Mouse (Mus musculus) spleen, adult 2 months (tissue): Measurements from ENCODE around the gene Crip1. TPM values are rescaled to one million over a fixed set of nuclear protein-coding genes. Genes with fewer than 3 reads are reported as not detected.

Source experiments
- DNase-seq, 2 experiments: peaks; one replicate each; pipeline versions ENCODE4 v3.0.0 to v3.0.0-alpha.2; 2012 to 2021; ENCODE audit warnings: low spot score in 2 of 2, low read depth in 1 of 2
- H3K27ac ChIP-seq: fragments of 200-500 bp; 2 replicates; pipeline ENCODE4 v1.5.1; 2012; ENCODE audit warnings: low read length, inconsistent platforms; ENCODE audit not compliant: insufficient read depth
- H3K27me3 ChIP-seq: fragments of 200-500 bp; 2 replicates; pipeline ENCODE4 v1.6.1; 2012; ENCODE audit warnings: mild to moderate bottlenecking, moderate library complexity, low read length, inconsistent platforms; ENCODE audit not compliant: control insufficient read depth, insufficient read depth
- H3K36me3 ChIP-seq: fragments of 200-500 bp; 2 replicates; pipeline ENCODE4 v1.6.1; 2012; ENCODE audit warnings: mild to moderate bottlenecking, low read length, inconsistent platforms; ENCODE audit not compliant: control insufficient read depth, insufficient read depth
- H3K4me1 ChIP-seq: fragments of 200-500 bp; 2 replicates; pipeline ENCODE4 v1.6.1; 2011; ENCODE audit warnings: inconsistent platforms; ENCODE audit not compliant: control insufficient read depth, insufficient read depth, insufficient read length
- H3K4me3 ChIP-seq: fragments of 200-500 bp; 2 replicates; pipeline ENCODE4 v1.5.1; 2011; ENCODE audit warnings: mild to moderate bottlenecking, inconsistent platforms; ENCODE audit not compliant: insufficient read depth, insufficient read length; ENCODE audit errors: extremely low read depth
- CTCF ChIP-seq: fragments of 200-500 bp; IDR thresholded peaks from 2 replicates; pipeline ENCODE4 v1.5.1; 2011; ENCODE audit warnings: mild to moderate bottlenecking, inconsistent platforms; ENCODE audit not compliant: insufficient read depth, insufficient read length, insufficient replicate concordance; ENCODE audit errors: extremely low read depth
- POLR2A ChIP-seq: fragments of 200-500 bp; IDR thresholded peaks from 2 replicates; pipeline ENCODE4 v1.6.1; 2011; ENCODE audit warnings: low read depth, low read length, inconsistent platforms
- WGBS: fragments of 180-500 bp; shearing (Covaris S2); methylation state at CpG from one replicate; pipeline ENCODE4 v1.1.7; 2018; 5-methylcytosine and 5-hydroxymethylcytosine counted together
- polyA plus RNA-seq: library from polyadenylated mRNA; depleted of rRNA; stranded (reverse); fragments of >200 nt; gene quantifications from 2 replicates; pipeline ENCODE4 v1.2.3, GENCODE M21; 2012

Crip1 gene
- polyA plus RNA-seq, 1 experiment: 414 TPM

- peak in 1 of 2 experiments; percentile 77 for DNase-seq
- H3K4me3 ChIP-seq: peak overlapping the region; percentile 60
- H3K4me1 ChIP-seq: peaks cover 42% of the 10 kb centered on the region; the same call in 1 of the 2 replicates
- H3K36me3 ChIP-seq: peaks cover 2% of the 10 kb centered on the region; the same call in 1 of the 2 replicates
- no peak for TF ChIP-seq CTCF
- TF ChIP-seq POLR2A: peak; percentile 79
- no peaks in the 10 kb centered on the region for H3K27me3 ChIP-seq
- peak overlapping the region; percentile 66 for H3K27ac ChIP-seq
- WGBS: under 1% methylated on average over 36 of the region's 36 CpGs
Observed at GRCm38 (mm10) chr12:113151661-113152271, 5.7 kb downstream of the Crip1 start.

DNA sequence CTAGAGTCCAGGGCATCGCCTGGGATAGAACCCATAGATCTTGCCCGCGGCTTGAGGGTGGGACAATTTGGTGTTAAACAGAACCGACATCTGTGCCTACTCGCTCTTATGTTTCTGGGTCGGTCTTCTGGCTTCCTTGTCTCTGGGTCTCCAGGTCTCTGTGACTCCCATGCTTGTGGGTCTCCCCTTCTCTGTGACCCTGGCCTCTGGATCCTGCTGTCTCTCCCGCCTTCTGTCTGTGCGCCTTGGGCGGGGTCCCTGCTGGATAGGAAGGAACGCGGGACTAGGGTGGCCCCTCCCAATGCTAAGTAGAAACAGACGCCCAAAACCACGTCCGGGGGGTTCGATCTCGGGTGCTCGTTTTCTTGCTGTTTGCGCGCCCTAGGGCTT, 6.2 kb downstream of the Crip1 start:
- Histone ChIP-seq H3K4me3 (peak overlapping the region; percentile 60), H3K27me3 (no peaks in the 10 kb centered on the region), H3K27ac (peak overlapping the region; percentile 66), H3K4me1 (peaks cover 42% of the 10 kb centered on the region; the same call in 1 of the 2 replicates), H3K36me3 (peaks cover 2% of the 10 kb centered on the region; the same call in 1 of the 2 replicates)
- DNase-seq: peak in 1 of 2 experiments; percentile 43
- TF ChIP-seq POLR2A: no peak
- WGBS: under 1% methylated on average over 19 of the region's 19 CpGs

DNA sequence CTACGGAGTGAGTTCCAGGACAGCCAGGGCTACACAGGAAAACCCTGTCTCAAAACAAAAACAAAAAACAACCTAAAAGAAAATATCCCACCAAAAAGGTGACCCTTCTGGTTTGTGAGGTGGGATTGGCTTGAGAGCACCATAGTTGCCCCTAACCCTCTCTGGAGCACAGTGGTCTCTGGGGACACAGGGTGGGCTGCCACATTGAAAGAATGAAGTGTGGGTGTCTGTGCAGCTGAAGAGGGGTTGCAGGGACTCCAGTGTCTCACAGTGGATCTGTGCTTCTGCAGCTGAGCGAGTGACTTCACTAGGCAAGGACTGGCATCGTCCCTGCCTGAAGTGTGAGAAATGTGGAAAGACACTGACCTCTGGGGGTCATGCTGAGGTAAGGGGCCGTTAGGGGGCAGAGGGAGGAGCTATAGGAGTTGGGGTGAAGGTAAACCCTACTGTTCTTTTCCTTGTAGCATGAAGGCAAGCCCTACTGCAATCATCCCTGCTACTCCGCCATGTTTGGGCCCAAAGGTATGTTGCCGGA, 6.9 kb downstream of the Crip1 start:
- DNase-seq: no peak
- H3K4me3 ChIP-seq: peak overlapping the region; percentile 60
- peak overlapping the region; percentile 10; the same call in 1 of the 2 replicates for H3K27ac ChIP-seq
- peaks cover 42% of the 10 kb centered on the region; the same call in 1 of the 2 replicates for H3K4me1 ChIP-seq
- H3K36me3 ChIP-seq: peaks cover 2% of the 10 kb centered on the region; the same call in 1 of the 2 replicates
- H3K27me3 ChIP-seq: no peaks in the 10 kb centered on the region
- 63% methylated on average over 6 of the region's 6 CpGs for WGBS
- no peak for TF ChIP-seq CTCF
- no peak for TF ChIP-seq POLR2A

GRCm38 (mm10) chr12:113153971-113154370, 7.9 kb downstream of the Crip1 start:
- Histone ChIP-seq H3K4me1 (peaks cover 35% of the 10 kb centered on the region; the same call in 1 of the 2 replicates), H3K36me3 (peaks cover 2% of the 10 kb centered on the region; the same call in 1 of the 2 replicates), H3K27ac (0 out of 2 replicates have a peak overlapping the region, but pooled peaks have one; percentile 29), H3K4me3 (no peak overlapping the region), H3K27me3 (no peaks in the 10 kb centered on the region)
- WGBS: 78% methylated on average over 7 of the region's 7 CpGs
- no peak for TF ChIP-seq CTCF
- no peak for TF ChIP-seq POLR2A
- DNase-seq: no peak

DNA sequence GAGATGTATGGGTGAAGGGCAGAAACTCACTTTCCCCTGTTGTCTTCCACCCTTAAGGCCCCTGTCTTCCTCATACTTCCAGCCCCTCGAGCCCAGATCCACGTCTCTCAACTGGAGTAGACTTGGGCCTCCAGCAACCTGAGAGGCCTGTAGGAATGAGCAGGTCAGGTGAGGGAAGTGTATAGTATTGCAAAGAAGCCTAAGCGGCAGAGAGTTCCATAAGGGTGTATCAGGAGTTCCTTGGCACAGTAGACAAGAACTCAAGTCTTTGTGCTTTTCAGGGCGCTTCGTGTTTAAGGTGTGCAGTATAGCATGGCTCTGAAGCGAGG, 8.6 kb downstream of the Crip1 start:
- H3K27me3 ChIP-seq: no peaks in the 10 kb centered on the region
- peak overlapping the region; percentile 54; the same call in 1 of the 2 replicates for H3K4me3 ChIP-seq
- H3K4me1 ChIP-seq: peaks cover 29% of the 10 kb centered on the region; the same call in 1 of the 2 replicates
- peak overlapping the region; percentile 91 for H3K27ac ChIP-seq
- peaks cover 2% of the 10 kb centered on the region; the same call in 1 of the 2 replicates for H3K36me3 ChIP-seq
- WGBS: 54% methylated on average over 6 of the region's 6 CpGs
- no peak for DNase-seq
- TF ChIP-seq POLR2A: no peak
- TF ChIP-seq CTCF: no peak

DNA sequence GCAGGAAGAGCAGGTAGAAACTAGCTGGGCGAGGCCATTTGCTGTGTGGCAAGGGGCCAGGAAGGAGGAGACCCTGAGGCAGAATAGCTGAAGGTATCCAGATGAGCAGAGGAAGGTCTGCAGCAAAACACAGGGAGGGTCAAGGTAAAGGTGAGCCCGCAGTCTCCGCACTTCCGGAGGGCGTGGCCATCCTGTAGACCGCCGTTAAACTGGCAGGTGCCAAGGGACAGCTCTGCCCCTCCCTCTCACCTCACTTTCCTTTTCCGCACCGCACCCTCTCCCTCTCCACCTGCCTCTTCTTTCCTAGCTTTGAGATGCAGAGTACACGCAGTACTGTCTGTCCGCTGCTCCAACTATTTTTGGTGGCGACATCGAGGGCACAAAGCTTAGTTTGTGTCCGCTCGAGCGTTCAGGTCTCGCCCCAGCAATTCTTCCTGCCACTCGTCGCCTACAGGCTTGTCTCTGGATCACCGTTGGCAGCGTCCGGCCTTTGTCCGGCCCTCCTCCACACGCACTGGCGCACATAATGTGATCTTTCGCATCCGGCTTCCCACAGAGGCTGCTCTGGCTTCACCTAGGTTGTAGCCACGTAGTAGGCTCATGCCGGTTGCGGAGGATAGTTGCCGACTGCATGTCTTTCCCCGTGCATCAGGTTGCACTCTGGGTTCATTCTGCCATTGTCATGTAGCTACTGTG, 9.1 kb downstream of the Crip1 start:
- Histone ChIP-seq H3K27me3 (no peaks in the 10 kb centered on the region), H3K36me3 (peaks cover 2% of the 10 kb centered on the region; the same call in 1 of the 2 replicates), H3K27ac (peak overlapping the region; percentile 91), H3K4me1 (peaks cover 26% of the 10 kb centered on the region; the same call in 1 of the 2 replicates), H3K4me3 (peak overlapping the region; percentile 54)
- 2% methylated on average over 32 of the region's 32 CpGs for WGBS
- peak in 1 of 2 experiments; percentile 66 for DNase-seq
- no peak for TF ChIP-seq CTCF
- TF ChIP-seq POLR2A: peak; percentile 22; the same call in 1 of the 2 replicates
